Mouse (Mus musculus) lung, postnatal 0 days (tissue): ENCODE results near the gene Il13. TPM values are rescaled to one million over a fixed set of nuclear protein-coding genes. Genes with fewer than 3 reads are reported as not detected.

Source experiments
- ATAC-seq: fragments of 200-750 bp; cut with Nextera tagmentation; 2 replicates; pipeline ENCODE4 v1.8.0; 2017; ENCODE audit warnings: moderate library complexity
- DNase-seq: peaks from one replicate; pipeline ENCODE4 v3.0.0-alpha.2; 2016; ENCODE audit warnings: low spot score
- H3K27ac ChIP-seq: fragments of 300-500 bp; sonication (generic); 2 replicates; pipeline ENCODE4 v1.5.1; 2014; ENCODE audit warnings: antibody characterized with exemption, mild to moderate bottlenecking, low read length, mixed read lengths
- H3K27me3 ChIP-seq: fragments of 300-500 bp; sonication (generic); replicated peaks from 2 replicates; pipeline ENCODE4 v1.6.1; 2014; ENCODE audit warnings: low read length, mixed read lengths; ENCODE audit not compliant: insufficient read depth
- H3K36me3 ChIP-seq: fragments of 300-500 bp; sonication (generic); 2 replicates; pipeline ENCODE4 v1.6.1; 2014; ENCODE audit warnings: low read length, mixed read lengths; ENCODE audit not compliant: insufficient read depth
- H3K4me1 ChIP-seq: fragments of 300-500 bp; sonication (generic); 2 replicates; pipeline ENCODE4 v1.6.1; 2014; ENCODE audit warnings: antibody characterized with exemption, low read depth, low read length, mixed read lengths; ENCODE audit not compliant: insufficient read depth
- H3K4me2 ChIP-seq: fragments of 300-500 bp; sonication (generic); replicated peaks from 2 replicates; pipeline ENCODE4 v1.6.1; 2014; ENCODE audit warnings: low read depth, mild to moderate bottlenecking, low read length, moderate library complexity, mixed read lengths
- H3K4me3 ChIP-seq: fragments of 300-500 bp; sonication (generic); 2 replicates; pipeline ENCODE4 v1.5.1; 2014; ENCODE audit warnings: low read depth, low read length
- H3K9ac ChIP-seq: fragments of 300-500 bp; sonication (generic); replicated peaks from 2 replicates; pipeline ENCODE4 v1.6.1; 2014; ENCODE audit warnings: low read depth, mild to moderate bottlenecking
- H3K9me3 ChIP-seq: fragments of 300-500 bp; sonication (generic); 2 replicates; pipeline ENCODE4 v1.6.1; 2016; ENCODE audit warnings: low read length, mixed read lengths
- CTCF ChIP-seq: IDR thresholded peaks from 2 replicates; pipeline ENCODE4 v1.5.1; 2016; ENCODE audit warnings: antibody characterized with exemption, mild to moderate bottlenecking
- EP300 ChIP-seq: IDR thresholded peaks from 2 replicates; pipeline ENCODE4 v1.6.1; 2016; ENCODE audit warnings: antibody characterized with exemption, mild to moderate bottlenecking, control low read depth
- WGBS: fragments of 180-500 bp; shearing (Covaris S2); extraction: QIAGEN DNeasy Blood & Tissue Kit; methylation state at CpG from one replicate; pipeline ENCODE4 v1.1.7; 2014; 5-methylcytosine and 5-hydroxymethylcytosine counted together
- polyA plus RNA-seq: library from polyadenylated mRNA; unstranded; fragments of >200 nt; fragmentation: Nextera tagmentation; extraction: Ambion mirVana; gene quantifications from 2 replicates; pipeline ENCODE4 v1.2.1, GENCODE M21; 2015

Gene Il13
- polyA plus RNA-seq, 1 experiment from 2014 or later: not detected

GRCm38 (mm10) chr11:53623573-53623972 is 10.9 kb downstream of the Il13 start:
- Histone ChIP-seq H3K36me3 (no peaks in the 10 kb centered on the region), H3K9me3 (no peaks in the 10 kb centered on the region), H3K27me3 (no peaks in the 10 kb centered on the region), H3K27ac (no peak overlapping the region), H3K4me3 (no peak overlapping the region), H3K9ac (no peak overlapping the region), H3K4me1 (no peaks in the 10 kb centered on the region), H3K4me2 (no peak overlapping the region)
- no peak for ATAC-seq
- 66% methylated on average over 9 of the region's 9 CpGs for WGBS
- no peak for TF ChIP-seq EP300
- no peak for TF ChIP-seq CTCF
- DNase-seq: no peak

- H3K4me1 ChIP-seq: no peaks in the 10 kb centered on the region
- H3K36me3 ChIP-seq: no peaks in the 10 kb centered on the region
- DNase-seq (no peak), ATAC-seq (no peak)
- no peaks in the 10 kb centered on the region for H3K9me3 ChIP-seq
- H3K27ac ChIP-seq: no peak overlapping the region
- TF ChIP-seq CTCF: no peak
- no peak for TF ChIP-seq EP300
- H3K27me3 ChIP-seq: no peaks in the 10 kb centered on the region
- H3K9ac ChIP-seq: no peak overlapping the region
- H3K4me2 ChIP-seq: no peak overlapping the region
- 59% methylated on average over 6 of the region's 6 CpGs for WGBS
- no peak overlapping the region for H3K4me3 ChIP-seq
These were observed 12.1 kb downstream of the Il13 start for GRCm38 (mm10) chr11:53622440-53622806.

DNA sequence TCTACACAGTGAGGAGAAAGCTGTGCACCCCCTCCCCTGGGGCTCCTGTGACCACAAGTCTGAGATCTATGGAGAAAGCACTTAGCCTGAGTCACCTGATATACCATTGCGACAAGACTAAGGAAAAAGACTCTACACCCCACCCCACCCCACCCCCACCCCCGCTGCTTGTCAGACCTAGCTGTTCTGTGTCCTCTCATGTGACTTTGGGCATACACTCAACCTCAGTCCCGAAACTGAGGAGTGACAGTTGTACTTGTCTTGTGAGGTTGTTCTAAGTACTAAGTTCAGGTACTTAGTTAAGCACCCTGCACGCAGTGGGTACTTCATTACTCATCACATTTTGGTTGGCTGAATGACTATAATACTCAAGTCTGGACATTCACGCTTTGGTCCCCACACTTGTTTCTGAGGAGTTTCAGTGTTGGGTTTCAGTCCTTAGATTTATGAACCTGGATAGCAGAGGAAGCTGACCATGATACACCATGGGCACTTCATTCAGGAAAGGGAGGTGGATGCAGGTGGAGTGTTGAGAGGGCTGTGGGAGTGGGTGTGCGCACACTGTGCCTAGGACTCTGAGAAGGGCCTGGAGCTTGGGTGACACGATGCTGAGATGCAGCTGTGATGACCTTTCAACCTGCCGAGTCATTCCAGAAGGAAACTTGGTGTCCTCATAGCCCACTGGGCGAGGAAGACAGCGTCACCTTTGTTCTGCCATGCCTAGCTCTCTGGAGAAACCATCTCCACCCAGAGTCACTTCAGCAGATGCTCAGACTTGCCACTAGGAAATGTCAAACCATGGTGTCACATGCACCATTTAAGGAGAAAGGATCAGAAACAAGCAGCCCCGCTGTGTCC is 12.7 kb downstream of the Il13 start:
- 76% methylated on average over 11 of the region's 11 CpGs for WGBS
- Histone ChIP-seq H3K9me3 (no peaks in the 10 kb centered on the region), H3K4me3 (no peak overlapping the region), H3K9ac (no peak overlapping the region), H3K4me1 (no peaks in the 10 kb centered on the region), H3K27ac (no peak overlapping the region), H3K36me3 (no peaks in the 10 kb centered on the region), H3K4me2 (no peak overlapping the region), H3K27me3 (no peaks in the 10 kb centered on the region)
- DNase-seq: no peak
- no peak for ATAC-seq
- TF ChIP-seq CTCF (no peak), EP300 (no peak)

GRCm38 (mm10) chr11:53620094-53620493 is 14.4 kb downstream of the Il13 start:
- H3K27ac ChIP-seq: no peak overlapping the region
- H3K4me1 ChIP-seq: no peaks in the 10 kb centered on the region
- H3K4me2 ChIP-seq: no peak overlapping the region
- no peak for DNase-seq
- WGBS: 76% methylated on average over 4 of the region's 4 CpGs
- no peak overlapping the region for H3K4me3 ChIP-seq
- no peaks in the 10 kb centered on the region for H3K27me3 ChIP-seq
- TF ChIP-seq EP300: no peak
- TF ChIP-seq CTCF: no peak
- no peak for ATAC-seq
- H3K36me3 ChIP-seq: no peaks in the 10 kb centered on the region
- H3K9ac ChIP-seq: no peak overlapping the region
- no peaks in the 10 kb centered on the region for H3K9me3 ChIP-seq

GRCm38 (mm10) chr11:53619428-53619827 is 15.1 kb downstream of the Il13 start:
- ATAC-seq: no peak
- 65% methylated on average over 6 of the region's 6 CpGs for WGBS
- no peaks in the 10 kb centered on the region for H3K36me3 ChIP-seq
- H3K27me3 ChIP-seq: no peaks in the 10 kb centered on the region
- H3K4me2 ChIP-seq: no peak overlapping the region
- no peak overlapping the region for H3K9ac ChIP-seq
- no peaks in the 10 kb centered on the region for H3K9me3 ChIP-seq
- DNase-seq: no peak
- no peak overlapping the region for H3K27ac ChIP-seq
- TF ChIP-seq CTCF (no peak), EP300 (no peak)
- no peaks in the 10 kb centered on the region for H3K4me1 ChIP-seq
- H3K4me3 ChIP-seq: no peak overlapping the region

GRCm38 (mm10) chr11:53618619-53619198 is 15.8 kb downstream of the Il13 start, which contains the start of gene Il4:
Gene Il4 (minus strand): TSS chr11:53618669.
- Histone ChIP-seq H3K36me3 (no peaks in the 10 kb centered on the region), H3K4me1 (no peaks in the 10 kb centered on the region), H3K9ac (no peak within 1 kb of the TSS), H3K9me3 (no peaks in the 10 kb centered on the region), H3K27ac (no peak within 1 kb of the TSS), H3K27me3 (no peaks in the 10 kb centered on the region), H3K4me2 (no peak within 1 kb of the TSS), H3K4me3 (no peak within 1 kb of the TSS)
- no peak for ATAC-seq
- DNase-seq: no peak
- TF ChIP-seq CTCF (no peak), EP300 (no peak)
- 69% methylated on average over 7 of the region's 7 CpGs for WGBS
